Mouse (Mus musculus): ENCODE results near the gene Tmem243. TPM values are rescaled to one million over a fixed set of nuclear protein-coding genes. Genes with fewer than 3 reads are reported as not detected.
A peak's percentile ranks its signal among the peaks of the same experiment; 100 is the strongest.

The Tmem243 gene
- 0.97 and 2.0 TPM in 2 replicates for total RNA-seq (2014; fragmentation: Nextera tagmentation)
- 2.6 and 3.2 TPM in 2 replicates for total RNA-seq (2017)
- polyA plus RNA-seq (2012) = 0.68 and 0.87 TPM in 2 replicates

GRCm38 (mm10) chr5:9100207-9100848 is at the start of gene Tmem243:
Gene Tmem243 (plus strand): TSS chr5:9100668.
- DNase-seq (ENCODE audit: low spot score) (peak; percentile 63), ATAC-seq (ENCODE audit: extremely low read depth, insufficient number of reproducible peaks, low FRiP score, poor library complexity, severe bottlenecking) (peak; percentile 88; the same call in 1 of the 2 replicates)
- peaks cover 15% of the 10 kb centered on the region for H3K4me1 ChIP-seq (ENCODE audit: insufficient read depth, low read depth, low read length)
- TF ChIP-seq GATA1 (IDR thresholded peaks at IDR 0.05; ENCODE audit: borderline replicate concordance, low read length) = no peak
- H3K27me3 ChIP-seq (ENCODE audit: insufficient read depth, low read length) = peaks cover 34% of the 10 kb centered on the region
- peak within 1 kb of the TSS; percentile 84 for H3K4me3 ChIP-seq (ENCODE audit: low read depth, low read length)
- peaks cover 6% of the 10 kb centered on the region for H3K9me3 ChIP-seq (replicated peaks)
- H3K36me3 ChIP-seq (replicated peaks) = no peaks in the 10 kb centered on the region

GRCm38 (mm10) chr5:9056020-9056660 is 44.3 kb upstream of the Tmem243 start:
- TF ChIP-seq CTCF (IDR thresholded peaks at IDR 0.05; ENCODE audit: low read depth, low read length) = peak; percentile 71
- TF ChIP-seq GATA2 (IDR thresholded peaks at IDR 0.05; ENCODE audit: borderline replicate concordance, low read depth, low read length) = no peak
- TF ChIP-seq TAL1 (conservative IDR thresholded peaks at IDR 0.05; ENCODE audit: low read depth, low read length) = no peak
- Histone ChIP-seq H3K9me3 (replicated peaks) (no peaks in the 10 kb centered on the region), H3K36me3 (replicated peaks) (no peaks in the 10 kb centered on the region), H3K27me3 (ENCODE audit: insufficient read depth, low read length) (no peaks in the 10 kb centered on the region), H3K4me1 (ENCODE audit: insufficient read depth, low read depth, low read length) (no peaks in the 10 kb centered on the region), H3K4me3 (ENCODE audit: low read depth, low read length) (no peak overlapping the region)
- ATAC-seq (ENCODE audit: extremely low read depth, insufficient number of reproducible peaks, low FRiP score, poor library complexity, severe bottlenecking) = peak; percentile 49; the same call in 1 of the 2 replicates
- peak; percentile 3 for DNase-seq (ENCODE audit: low spot score)

DNA sequence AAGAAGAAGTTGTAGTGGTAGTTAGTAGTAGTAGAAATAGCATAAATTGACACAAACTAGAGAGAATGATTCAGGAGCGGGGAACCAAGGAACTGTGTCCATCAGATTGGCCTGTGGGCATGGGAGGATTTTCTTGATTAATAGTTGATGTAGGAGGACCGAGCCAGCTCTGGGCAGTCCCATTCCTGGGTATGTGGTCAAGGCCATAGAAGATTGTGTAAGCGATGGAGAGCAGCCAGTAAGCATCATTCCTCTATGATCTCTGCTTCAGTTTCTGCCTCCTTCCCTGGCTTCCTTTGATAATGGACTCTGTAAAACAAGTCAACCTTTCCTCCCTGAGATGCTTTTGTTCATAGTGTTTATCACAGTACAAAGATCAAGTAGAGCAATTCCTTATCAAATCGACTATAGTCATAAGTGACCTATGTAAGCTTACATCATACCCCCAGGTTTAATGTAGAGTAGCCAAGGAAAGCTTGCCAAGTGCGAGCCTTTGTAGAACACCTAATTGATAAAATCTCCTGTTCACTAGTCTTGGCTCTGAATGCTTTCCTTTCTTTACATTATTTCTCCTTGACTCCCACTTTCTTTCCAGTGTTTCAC is 43.1 kb upstream of the Tmem243 start:
- Histone ChIP-seq H3K36me3 (replicated peaks) (no peaks in the 10 kb centered on the region), H3K4me3 (ENCODE audit: low read depth, low read length) (no peak overlapping the region), H3K27me3 (ENCODE audit: insufficient read depth, low read length) (no peaks in the 10 kb centered on the region), H3K4me1 (ENCODE audit: insufficient read depth, low read depth, low read length) (no peaks in the 10 kb centered on the region), H3K9me3 (replicated peaks) (no peaks in the 10 kb centered on the region)
- DNase-seq (ENCODE audit: low spot score) (no peak), ATAC-seq (ENCODE audit: extremely low read depth, insufficient number of reproducible peaks, low FRiP score, poor library complexity, severe bottlenecking) (no peak)
- TF ChIP-seq GATA2 (IDR thresholded peaks at IDR 0.05; ENCODE audit: borderline replicate concordance, low read depth, low read length) (no peak), GATA1 (IDR thresholded peaks at IDR 0.05; ENCODE audit: borderline replicate concordance, low read length) (no peak), TAL1 (conservative IDR thresholded peaks at IDR 0.05; ENCODE audit: low read depth, low read length) (no peak), CTCF (IDR thresholded peaks at IDR 0.05; ENCODE audit: low read depth, low read length) (no peak), POLR2AphosphoS5 (IDR thresholded peaks at IDR 0.05; ENCODE audit: insufficient replicate concordance, low read depth, low read length) (no peak)

GRCm38 (mm10) chr5:9059303-9060023 is 41.0 kb upstream of the Tmem243 start:
- H3K4me3 ChIP-seq (ENCODE audit: low read depth, low read length) = no peak overlapping the region
- no peaks in the 10 kb centered on the region for H3K36me3 ChIP-seq (replicated peaks)
- DNase-seq (ENCODE audit: low spot score) (no peak), ATAC-seq (ENCODE audit: extremely low read depth, insufficient number of reproducible peaks, low FRiP score, poor library complexity, severe bottlenecking) (no peak)
- no peaks in the 10 kb centered on the region for H3K4me1 ChIP-seq (ENCODE audit: insufficient read depth, low read depth, low read length)
- TF ChIP-seq TAL1 (conservative IDR thresholded peaks at IDR 0.05; ENCODE audit: low read depth, low read length) = no peak
- TF ChIP-seq POLR2AphosphoS5 (IDR thresholded peaks at IDR 0.05; ENCODE audit: insufficient replicate concordance, low read depth, low read length) = no peak
- TF ChIP-seq GATA1 (IDR thresholded peaks at IDR 0.05; ENCODE audit: borderline replicate concordance, low read length) = no peak
- no peak for TF ChIP-seq CTCF (IDR thresholded peaks at IDR 0.05; ENCODE audit: low read depth, low read length)
- TF ChIP-seq GATA2 (IDR thresholded peaks at IDR 0.05; ENCODE audit: borderline replicate concordance, low read depth, low read length) = no peak
- no peaks in the 10 kb centered on the region for H3K27me3 ChIP-seq (ENCODE audit: insufficient read depth, low read length)
- no peaks in the 10 kb centered on the region for H3K9me3 ChIP-seq (replicated peaks)

- ATAC-seq (ENCODE audit: extremely low read depth, insufficient number of reproducible peaks, low FRiP score, poor library complexity, severe bottlenecking) (no peak), DNase-seq (ENCODE audit: low spot score) (no peak)
- TF ChIP-seq TAL1 (conservative IDR thresholded peaks at IDR 0.05; ENCODE audit: low read depth, low read length) (no peak), CTCF (IDR thresholded peaks at IDR 0.05; ENCODE audit: low read depth, low read length) (no peak), POLR2AphosphoS5 (IDR thresholded peaks at IDR 0.05; ENCODE audit: insufficient replicate concordance, low read depth, low read length) (no peak), GATA1 (IDR thresholded peaks at IDR 0.05; ENCODE audit: borderline replicate concordance, low read length) (no peak), GATA2 (IDR thresholded peaks at IDR 0.05; ENCODE audit: borderline replicate concordance, low read depth, low read length) (no peak)
Observed at GRCm38 (mm10) chr5:9060228-9060627, 40.2 kb upstream of the Tmem243 start.

DNA sequence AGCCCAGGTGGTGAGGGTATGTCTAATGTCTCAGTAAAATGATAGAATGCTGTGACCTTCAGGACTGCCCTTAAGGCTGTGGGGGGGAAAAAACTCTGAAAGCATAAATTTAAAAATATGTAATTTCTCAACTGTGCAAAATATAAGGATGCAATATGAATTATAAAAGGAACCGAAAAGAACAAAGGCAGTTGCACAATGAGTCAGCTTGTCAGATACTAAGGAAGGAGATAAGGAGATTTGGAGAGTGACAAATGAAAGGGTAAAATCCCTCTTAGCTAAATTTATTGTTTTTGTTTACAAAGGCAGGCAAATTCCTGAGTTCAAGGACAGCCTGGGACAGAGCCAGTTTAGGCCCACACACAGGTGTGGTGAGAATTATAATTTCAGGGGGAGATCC is 36.3 kb upstream of the Tmem243 start:
- Histone ChIP-seq H3K4me1 (ENCODE audit: insufficient read depth, low read depth, low read length) (no peaks in the 10 kb centered on the region), H3K36me3 (replicated peaks) (no peaks in the 10 kb centered on the region), H3K9me3 (replicated peaks) (no peaks in the 10 kb centered on the region), H3K27me3 (ENCODE audit: insufficient read depth, low read length) (peaks cover 3% of the 10 kb centered on the region; the same call in 1 of the 2 replicates), H3K4me3 (ENCODE audit: low read depth, low read length) (no peak overlapping the region)
- DNase-seq (ENCODE audit: low spot score) (no peak), ATAC-seq (ENCODE audit: extremely low read depth, insufficient number of reproducible peaks, low FRiP score, poor library complexity, severe bottlenecking) (no peak)
- no peak for TF ChIP-seq GATA1 (IDR thresholded peaks at IDR 0.05; ENCODE audit: borderline replicate concordance, low read length)
- TF ChIP-seq POLR2AphosphoS5 (IDR thresholded peaks at IDR 0.05; ENCODE audit: insufficient replicate concordance, low read depth, low read length) = no peak
- TF ChIP-seq GATA2 (IDR thresholded peaks at IDR 0.05; ENCODE audit: borderline replicate concordance, low read depth, low read length) = no peak
- no peak for TF ChIP-seq CTCF (IDR thresholded peaks at IDR 0.05; ENCODE audit: low read depth, low read length)
- no peak for TF ChIP-seq TAL1 (conservative IDR thresholded peaks at IDR 0.05; ENCODE audit: low read depth, low read length)

More at GRCm38 (mm10) chr5:9060228-9060627, 40.2 kb upstream of the Tmem243 start:
- no peaks in the 10 kb centered on the region for H3K36me3 ChIP-seq (replicated peaks)
- H3K4me1 ChIP-seq (ENCODE audit: insufficient read depth, low read depth, low read length) = no peaks in the 10 kb centered on the region
- H3K27me3 ChIP-seq (ENCODE audit: insufficient read depth, low read length) = no peaks in the 10 kb centered on the region
- no peaks in the 10 kb centered on the region for H3K9me3 ChIP-seq (replicated peaks)
- no peak overlapping the region for H3K4me3 ChIP-seq (ENCODE audit: low read depth, low read length)
